Mouse (Mus musculus) frontal cortex, adult (tissue): ENCODE data around the gene Rasgef1b.

Experiments used
- ATAC-seq: cut with Nextera tagmentation; 2 replicates; pipeline ENCODE4 v1.9.2; 2017; ENCODE audit warnings: mild to moderate bottlenecking, moderate library complexity, mixed read lengths; ENCODE audit not compliant: low TSS enrichment

Gene Rasgef1b

DNA sequence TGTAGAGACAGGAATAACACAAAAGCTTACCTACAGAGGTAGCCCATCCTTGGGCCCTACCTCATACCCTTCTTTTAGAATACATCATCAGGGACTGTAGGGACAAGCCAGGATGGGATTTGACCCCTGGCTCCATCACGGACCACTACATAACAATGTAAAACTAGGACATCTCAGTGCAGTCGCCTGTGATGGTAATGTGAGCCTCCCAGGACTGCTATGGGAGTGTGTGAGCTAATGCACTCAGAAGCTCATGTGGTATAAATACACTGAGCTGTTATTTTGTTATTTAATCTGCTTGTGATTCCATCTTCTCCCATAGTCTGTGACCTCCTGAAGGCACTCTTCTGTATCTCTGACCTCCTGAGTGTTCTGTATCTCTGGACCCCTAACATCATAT, 432.5 kb downstream of the Rasgef1b start:
- ATAC-seq: no peak

DNA sequence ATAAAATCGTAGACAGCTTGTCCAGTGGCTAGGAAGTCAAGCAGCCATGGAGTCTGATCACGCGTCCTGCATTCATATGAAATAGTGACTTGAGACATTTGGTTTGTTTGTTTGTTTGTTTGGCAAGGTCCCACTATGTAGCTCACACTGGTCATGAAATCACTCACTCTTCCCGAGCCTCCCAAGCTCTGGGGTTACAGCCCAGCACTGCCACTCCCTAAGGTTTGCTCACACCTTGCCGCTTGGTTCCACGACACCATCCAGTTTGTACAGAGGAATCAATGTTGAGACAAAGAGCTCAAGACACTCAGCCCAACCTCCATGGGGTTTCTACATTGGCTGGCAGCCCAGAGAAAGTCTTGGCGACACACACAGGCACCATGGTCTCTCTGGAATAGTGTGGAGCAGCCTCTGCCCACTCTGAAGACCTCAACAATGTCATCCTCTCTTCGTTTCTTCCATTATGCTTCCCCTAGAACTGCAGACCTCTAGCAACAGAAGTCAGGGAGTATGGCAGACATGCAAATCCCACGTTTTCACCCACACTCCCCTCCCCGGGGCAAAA, 436.5 kb downstream of the Rasgef1b start:
- ATAC-seq: no peak

DNA sequence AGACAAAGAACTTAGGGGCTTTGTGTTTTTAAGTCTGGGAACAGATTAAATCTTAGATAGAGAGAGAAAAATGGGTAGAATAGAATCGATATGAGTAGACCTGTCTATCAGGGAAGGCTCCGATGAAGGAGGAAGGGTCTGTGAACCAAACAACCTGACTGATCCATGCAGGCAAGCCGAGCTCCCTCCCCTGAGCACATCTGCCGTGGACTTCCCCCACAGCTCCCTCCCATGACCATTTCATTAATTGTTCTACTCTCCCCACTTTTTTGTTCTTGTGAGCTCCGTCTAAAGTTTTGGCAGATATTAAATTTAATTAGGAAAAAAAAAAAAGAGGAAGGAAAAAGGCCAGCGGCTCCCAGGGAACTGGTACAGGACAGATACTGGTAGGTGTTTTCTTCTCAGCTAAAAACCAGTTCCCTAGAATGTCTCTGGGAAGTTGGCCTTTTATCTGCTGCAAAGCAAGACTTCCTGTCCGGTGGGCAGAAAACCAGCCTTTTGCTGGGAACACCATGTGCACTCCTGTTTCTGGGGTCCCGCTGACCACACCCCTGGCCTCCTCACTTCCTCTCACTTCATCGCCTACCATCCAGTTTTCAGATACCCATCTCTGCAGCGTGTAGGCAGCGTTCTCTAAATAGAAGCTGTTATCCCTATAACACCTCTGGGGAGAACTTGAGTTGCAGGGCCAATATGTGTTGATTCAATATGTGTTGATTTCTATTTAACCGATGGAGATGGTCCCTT, 437.6 kb downstream of the Rasgef1b start:
- ATAC-seq: no peak

DNA sequence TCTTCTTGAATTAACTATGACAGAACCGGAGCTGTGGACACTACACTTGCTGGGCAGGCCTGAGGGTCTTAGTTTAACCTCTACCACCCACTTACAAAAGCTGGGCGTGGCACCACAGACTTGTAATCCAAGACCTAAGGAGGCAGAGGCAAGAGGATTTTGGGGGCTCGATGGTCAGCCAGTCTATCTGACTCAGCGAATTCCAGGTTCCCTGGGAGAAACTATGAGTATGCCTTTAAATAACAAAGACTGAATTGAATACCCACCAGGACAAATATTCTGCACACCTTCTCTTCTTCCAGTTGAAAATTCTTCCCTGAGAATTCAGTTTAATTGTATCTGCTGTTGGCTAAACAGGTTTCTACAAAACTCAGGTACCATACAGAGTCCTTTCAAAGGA, 440.6 kb downstream of the Rasgef1b start:
- no peak for ATAC-seq

DNA sequence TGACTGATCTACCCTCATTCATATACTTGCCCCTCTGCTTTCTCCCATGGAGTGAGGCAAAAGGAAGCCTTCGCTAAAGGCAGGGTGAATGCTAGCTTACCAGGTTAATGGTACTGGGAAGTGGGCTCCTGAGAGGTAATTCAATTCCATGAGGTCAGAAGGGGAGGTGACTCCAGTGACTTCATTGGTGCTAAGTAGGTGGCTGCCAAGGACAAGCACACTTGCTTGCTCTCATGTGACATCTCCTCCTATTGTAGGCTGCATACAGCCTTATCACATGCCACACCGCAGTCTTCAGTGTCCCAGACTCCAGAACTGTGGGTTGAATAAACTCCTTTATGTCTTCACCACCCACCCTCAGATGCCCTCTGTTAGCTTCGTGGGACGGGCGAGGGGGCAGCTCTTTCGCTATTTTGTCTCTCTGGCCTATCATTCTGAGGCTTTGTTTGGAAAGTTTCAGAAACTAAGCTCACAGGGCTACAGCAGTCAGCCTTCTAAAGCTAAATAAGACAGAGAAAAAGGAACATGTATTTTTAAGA, 441.1 kb downstream of the Rasgef1b start:
- peak; percentile 76 for ATAC-seq

DNA sequence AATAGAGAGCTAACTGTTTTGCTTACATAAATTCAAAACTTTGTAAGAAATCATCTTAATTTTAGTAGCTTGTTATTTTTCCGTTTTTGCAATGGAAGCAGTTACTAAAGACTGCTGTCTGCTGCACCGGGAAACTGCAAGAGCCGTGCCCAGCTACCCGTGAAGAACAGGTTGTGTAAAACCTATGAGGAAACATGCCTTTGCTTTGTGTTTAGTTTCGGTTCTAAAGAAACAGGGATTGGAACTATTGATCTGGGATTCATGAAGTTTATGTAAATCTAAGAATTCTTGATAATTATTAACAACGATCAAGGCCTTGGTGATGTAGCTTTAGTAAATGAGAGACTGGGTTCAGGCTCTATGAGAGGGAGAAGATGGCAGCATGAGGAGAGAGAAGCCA, 442.3 kb downstream of the Rasgef1b start:
- 0 out of 2 replicates have a peak, but pooled peaks have one; percentile 22 for ATAC-seq

DNA sequence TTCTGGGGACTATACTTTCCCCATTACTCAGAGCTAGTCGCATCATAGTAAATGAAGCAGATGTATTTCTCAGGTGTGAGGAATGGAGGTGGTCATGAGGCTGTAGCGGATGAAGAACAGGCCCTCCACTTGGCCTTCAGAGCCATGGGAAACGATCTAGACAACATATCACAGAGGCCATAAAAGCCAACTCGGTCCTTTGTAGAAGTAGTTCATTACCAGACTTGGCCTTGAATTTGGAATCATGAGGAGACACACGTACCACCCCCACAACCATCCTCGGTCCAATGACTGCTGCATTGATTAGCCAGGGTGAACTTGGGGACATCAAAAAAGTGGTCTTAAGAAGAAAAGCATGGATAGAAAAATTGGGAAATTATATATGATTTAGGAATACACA, 442.8 kb downstream of the Rasgef1b start:
- no peak for ATAC-seq

DNA sequence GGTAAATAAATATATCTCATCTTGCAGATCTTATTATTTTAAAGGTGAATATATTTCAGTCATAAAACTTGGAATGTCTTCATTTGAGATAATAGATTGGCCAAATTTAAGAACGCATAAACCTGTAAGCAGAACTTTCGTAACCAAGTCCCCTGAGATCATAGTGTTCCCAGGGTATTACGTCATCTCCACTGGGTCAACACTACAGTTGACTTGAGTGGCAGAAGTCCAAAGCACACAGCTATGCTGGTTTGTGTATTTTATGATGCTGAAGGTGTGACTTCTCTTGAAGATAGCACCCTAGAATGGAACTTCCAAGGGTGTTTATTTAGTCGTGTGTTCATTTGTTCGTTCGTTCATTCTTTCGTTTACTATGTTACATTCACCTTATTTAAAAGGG, 444.5 kb downstream of the Rasgef1b start:
- no peak for ATAC-seq

DNA sequence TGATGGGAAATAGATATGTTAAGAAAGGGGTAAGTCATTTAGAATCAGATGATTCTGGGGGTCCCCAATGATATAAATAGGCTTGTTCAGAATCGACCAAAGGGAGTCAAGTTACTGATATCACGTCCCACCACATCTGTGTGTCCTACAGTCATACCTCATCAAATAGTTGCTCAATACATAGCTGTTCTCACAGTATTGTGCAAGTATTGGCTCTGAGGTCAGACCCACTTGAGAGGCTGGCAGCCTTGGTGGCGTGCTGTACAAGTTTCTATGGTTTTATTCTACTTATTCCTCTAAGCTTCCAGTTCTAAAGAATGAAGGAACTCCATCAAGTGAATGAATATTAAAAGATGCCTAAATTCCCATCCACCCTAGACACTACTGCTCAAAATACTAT, 445.2 kb downstream of the Rasgef1b start:
- ATAC-seq: no peak

DNA sequence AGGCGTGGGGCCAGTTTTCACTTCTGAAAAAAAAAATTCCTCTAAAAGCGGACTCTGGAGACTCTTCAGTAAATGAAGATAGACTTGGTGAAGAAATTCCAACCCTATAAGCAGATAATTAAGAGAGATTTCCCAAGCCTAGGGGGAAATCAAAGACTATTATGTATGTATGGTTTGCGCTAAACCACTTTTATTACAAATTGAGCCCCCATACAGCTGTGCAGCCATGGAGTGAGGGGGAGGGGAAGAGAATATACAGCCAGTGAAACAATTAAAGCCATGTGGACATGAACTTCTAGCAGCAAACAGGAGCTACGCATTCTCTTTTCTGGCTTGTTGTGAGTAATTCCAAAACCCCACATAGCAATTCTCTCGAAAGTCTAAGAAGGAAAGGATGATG, 448.3 kb downstream of the Rasgef1b start:
- no peak for ATAC-seq

DNA sequence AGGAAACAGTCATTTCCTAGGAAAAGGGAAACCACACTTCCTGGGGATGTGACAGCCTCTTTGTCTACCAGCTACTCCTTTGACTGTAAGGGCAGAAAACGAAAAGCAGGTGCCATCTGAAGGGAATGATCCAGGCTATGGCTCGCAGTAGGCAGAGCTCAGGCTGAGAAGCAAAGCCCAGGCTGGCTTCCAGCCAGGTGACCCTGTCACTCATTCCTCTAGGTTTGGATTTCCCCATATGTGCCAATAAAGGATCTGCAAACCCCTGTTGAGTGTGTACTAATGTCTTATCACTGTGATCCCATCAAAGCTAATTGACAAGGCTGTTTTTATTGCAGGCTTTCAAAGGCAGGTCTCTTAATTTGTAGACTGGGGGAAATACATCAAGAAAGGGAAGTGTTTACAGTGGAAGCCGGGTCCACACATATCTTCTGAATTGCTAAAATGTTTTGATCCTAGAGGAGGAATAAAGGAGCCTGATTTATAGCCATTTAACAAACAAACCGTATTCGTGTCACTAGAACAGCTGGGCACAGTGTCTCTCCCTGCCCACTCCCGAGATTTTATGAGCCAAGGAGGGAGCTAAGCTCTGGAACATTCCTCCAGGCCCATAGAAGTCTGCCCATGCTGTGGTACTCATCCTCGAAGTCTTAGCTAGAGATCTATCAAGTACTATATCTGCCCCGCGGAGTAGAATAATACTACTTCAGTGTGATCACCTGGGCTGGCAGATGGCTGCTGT, 449.7 kb downstream of the Rasgef1b start:
- ATAC-seq: no peak

DNA sequence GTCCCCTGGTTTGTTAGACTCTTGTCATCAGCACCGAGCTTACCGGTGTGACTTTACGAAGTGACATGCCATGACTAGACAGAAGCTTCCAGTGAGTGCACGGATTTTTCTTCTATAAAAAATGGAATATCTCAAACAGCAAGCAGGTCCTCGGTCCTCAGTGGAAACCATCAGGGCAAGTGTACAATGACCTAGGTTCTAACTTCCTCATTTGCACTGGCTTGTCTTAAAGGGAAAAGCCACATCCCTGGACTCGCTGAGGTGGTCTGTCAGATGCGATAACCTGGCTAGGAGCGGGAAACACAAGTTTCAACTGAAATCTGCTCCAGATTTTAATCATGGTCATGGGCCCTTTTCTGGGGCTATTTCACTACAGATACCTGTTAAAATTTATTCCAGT, 450.5 kb downstream of the Rasgef1b start:
- no peak for ATAC-seq

DNA sequence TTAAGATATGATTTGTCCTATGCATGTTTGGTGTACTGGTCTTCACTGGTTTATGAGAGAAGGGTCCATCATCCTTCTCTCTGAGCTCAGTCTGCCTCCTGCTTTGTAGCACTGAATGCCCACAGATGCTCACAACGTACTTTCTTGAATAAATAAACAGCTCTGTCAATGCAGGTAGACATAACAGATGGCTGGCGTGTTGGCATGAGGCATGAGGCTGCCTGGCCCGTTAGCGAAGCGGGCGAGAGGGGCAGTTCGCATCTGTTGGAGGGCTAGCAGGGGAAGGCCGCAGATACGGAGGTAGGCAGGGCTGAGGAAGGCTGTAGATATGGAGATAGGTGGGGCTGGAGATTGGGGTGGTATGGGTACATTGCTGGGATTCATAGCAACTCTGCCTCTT, 451.3 kb downstream of the Rasgef1b start:
- ATAC-seq: no peak

DNA sequence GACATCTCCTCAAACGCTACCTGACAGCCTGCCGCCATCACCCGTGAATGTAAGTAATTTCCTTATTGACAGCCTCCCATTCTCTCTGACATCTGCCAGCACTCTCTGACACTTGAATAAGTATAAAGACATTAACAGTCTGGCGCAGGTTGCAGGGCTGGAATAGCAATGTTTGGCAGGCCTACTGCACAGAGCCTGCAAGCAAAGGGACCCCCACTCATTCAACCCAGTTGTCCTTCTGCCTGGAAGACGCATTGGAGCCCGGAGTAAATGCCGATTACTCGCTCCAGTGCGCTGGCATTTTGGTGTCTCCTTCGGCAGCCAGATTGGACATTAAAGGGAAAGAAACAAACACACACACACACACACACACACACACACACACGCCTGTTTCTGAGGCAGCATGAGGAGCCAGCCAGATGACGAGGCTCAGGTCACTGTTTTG, 454.7 kb downstream of the Rasgef1b start:
- ATAC-seq: no peak

DNA sequence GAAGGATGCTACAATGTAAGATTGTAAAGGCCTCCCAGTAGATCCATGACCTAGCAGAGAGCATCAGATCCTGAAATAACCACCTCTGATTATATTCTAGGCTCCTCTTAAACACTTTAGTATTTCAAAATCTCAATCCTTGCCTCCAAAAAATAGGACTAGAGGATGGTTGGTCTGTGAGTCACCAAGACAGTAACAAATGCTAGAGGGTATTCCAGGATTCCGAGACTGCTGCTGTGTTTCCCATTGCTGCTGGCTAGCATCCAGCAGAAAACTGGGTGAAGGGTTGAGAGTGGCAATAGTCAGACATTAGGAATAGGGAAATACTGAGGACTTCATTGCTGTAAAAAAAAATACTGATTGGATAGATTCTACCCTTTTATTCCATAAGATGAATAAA, 457.3 kb downstream of the Rasgef1b start:
- ATAC-seq: peak; percentile 57

DNA sequence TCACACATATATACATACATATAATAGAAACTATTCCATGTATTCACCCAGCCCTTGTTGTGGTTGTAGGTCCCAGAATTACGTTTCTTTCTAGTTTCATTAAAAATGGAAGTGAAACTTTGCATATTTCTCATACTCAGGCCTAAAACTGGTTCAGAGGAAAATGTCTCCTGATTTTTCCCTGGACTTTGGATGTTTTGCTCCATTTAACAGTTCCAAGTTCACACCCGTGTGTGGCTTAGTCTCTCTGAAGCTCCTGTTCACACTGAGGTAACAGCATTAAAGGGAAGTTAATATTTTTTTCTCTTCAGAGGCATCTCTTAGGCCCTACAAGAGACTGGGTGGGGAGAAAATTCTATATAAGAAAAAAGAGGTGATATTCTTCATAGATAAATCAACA, 459.7 kb downstream of the Rasgef1b start:
- ATAC-seq: no peak

DNA sequence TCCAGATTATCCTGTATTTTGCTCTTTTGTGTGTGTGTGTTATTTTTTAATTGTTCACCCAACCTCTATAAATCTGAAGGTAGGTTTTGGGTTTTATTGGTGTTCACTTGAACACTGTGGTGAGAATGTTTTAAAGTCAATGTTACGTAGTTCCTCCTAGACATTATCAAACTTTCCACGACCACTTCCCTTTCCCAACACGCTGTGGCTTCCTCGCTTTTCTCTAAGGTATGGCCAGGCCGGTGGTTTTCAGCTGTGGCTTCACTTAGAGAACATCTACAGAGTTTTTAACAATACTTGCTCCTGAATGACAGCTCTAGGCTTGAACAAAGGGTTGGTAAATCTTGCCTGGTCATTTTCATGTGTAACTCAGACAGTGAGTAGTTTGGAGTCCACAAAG, 461.5 kb downstream of the Rasgef1b start:
- ATAC-seq: no peak

DNA sequence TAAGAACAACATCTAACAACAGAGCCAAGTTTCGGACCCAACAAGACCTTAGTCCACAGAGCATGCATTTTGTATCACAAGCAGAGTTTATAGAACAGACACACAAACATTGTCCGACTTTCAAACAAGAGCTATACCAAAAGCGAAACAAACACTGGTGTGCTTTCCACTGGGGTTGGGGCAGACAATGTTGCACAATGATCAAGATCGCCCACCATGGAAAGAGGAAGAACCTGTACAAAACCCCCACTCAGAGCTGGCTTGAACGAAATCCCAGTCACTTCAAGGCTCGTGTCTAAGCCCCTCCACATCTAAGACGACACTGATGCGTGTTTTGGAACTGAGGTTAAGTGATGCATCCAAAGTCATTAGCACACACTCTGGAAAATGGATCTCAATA, 462.6 kb downstream of the Rasgef1b start:
- ATAC-seq: no peak

DNA sequence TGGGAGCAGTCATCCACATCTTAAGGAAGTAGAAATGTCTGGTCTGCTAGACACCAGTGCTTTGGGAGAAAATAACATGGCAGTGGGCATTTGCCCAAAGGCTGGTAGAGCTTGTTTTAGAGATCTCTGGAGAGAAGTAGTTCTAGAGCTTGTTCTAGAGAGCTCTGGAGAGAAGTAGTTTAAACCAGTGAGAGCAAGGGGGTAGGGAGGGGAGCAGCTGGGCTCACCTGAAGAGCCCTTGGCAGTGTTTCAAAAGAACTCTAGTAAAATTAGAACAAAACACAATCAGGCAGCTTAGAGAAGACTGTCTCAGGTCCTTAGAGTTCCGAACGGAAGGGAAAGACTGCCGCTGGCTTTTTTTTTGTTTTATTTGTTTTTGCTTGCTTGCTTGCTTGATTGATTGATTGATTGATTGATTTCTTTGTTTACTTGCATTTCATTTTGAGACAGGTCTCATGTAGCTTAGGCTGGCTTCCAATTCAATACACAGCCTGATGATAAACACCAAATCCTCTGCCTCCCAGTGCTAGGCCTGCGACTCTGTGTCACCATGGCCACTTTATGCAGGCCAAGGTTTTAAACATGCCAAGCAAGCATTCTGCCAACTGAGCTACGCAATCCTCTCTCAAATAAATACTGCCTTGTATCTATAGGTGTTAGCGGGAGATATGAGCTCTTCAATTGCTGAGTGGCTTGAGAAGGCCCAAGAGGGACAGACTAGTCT, 466.5 kb downstream of the Rasgef1b start:
- ATAC-seq: no peak

DNA sequence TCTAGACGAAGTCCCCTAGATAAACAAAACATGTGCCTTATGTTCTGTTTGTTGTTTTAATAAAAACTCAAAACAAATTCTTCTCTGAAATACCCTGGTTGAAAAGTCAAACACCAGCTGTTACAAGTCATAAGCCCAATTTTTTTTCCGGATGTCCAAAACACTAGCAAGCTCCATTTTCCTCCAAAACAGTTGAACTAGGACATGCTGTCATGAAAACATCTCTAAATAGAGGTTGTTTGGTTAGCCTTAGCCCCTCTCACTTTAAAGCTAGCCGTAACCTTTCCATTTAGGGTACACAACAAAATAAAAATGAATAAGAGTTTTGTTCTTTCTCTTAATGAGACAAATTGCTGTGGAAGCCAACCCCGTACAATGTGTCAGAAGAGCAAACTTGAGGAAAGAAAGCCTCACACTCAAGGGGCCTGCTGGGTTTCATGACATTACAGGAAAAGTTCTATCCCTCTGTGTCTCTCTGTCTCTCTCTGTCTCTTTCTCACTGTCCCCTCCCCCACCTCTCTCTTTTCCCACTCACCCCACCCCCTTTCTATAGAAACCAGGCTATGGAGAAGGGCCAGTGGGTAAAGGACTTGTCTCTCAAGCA, 467.6 kb downstream of the Rasgef1b start:
- no peak for ATAC-seq

DNA sequence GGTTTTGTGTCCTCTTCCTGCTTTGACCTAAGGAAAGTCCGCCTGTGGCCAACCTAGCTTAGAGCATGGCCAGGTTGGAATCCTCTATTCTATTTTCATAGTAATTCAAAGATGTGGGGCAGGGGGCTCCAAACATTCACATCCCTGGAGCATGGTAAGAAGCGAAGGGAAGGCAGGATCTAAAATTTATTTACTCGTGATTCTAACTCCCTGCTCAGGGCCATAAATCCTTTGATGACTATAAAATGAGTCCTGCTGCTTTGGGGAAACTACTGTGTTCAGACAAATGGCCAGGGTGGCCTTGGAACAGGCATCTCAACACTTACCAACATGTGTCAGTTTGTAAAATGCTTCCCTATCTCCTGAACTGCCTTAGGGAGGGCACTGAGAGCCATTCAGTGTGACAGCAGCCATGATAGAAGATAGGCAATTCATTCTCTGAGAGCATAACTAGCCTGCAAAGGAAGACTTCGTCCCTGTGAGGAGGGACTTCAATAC, 470.8 kb downstream of the Rasgef1b start:
- ATAC-seq: no peak
